ENCODE assay signal across 8 mouse cellular contexts in the genomic region with DNA sequence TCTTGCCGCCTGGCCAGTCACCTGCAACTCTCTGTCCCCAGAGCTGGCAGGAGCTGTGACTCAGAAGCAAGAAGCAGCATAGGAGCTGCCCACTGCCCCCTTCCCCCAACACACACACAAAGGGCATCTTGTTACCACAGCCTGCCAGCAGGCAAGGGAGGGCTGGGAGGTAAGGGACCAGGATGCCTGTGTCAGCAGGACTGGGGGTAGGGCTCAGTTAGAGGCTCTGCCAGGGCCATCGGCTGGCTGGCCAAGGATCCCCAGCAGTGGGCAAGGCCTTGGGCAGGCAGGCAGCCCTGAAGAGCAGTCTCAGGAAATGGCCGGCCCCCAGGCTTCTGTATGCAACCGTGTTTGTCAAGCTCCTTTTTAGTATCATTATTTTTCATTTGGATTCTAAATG.
A peak's percentile ranks its signal among the peaks of the same experiment; 100 is the strongest.
DNase-seq lines count a peak whose midpoint lies in the region; ATAC-seq and TF ChIP-seq lines count a peak whose summit lies in the region.

No protein-coding gene starts in this region.

- H3K27ac ChIP-seq in cerebellum, adult 2 months (ENCODE audit: insufficient read depth, low read length), result peak overlapping the region; percentile 88
- peak overlapping the region; percentile 48 for H3K27ac ChIP-seq in hindbrain, embryonic 16.5 days (ENCODE audit: low read depth, low read length)

- H3K4me1 ChIP-seq in cerebellum, adult 2 months (ENCODE audit: control insufficient read depth, insufficient read depth, low read length), result peaks cover 48% of the 10 kb centered on the region
- peaks cover 17% of the 10 kb centered on the region for H3K4me1 ChIP-seq in hindbrain, embryonic 16.5 days (ENCODE audit: control insufficient read depth, insufficient read depth, low read depth, low read length)

- peak; percentile 94 for ATAC-seq in hindbrain, embryonic 16.5 days

- no peaks in the 10 kb centered on the region for H3K36me3 ChIP-seq in hindbrain, embryonic 16.5 days (ENCODE audit: control insufficient read depth, insufficient read depth, low read length)

- no peak for TF ChIP-seq CTCF in cerebellum, adult 2 months (IDR thresholded peaks at IDR 0.05; ENCODE audit: borderline replicate concordance, insufficient read depth, low read depth, low read length)

- DNase-seq in embryo, embryonic 10.5 days (ENCODE audit: low spot score), result peak; percentile 25
- DNase-seq in embryo, embryonic 9.5 days (ENCODE audit: extremely low spot score), result no peak
- DNase-seq in cerebellum, adult 2 months, result peak; percentile 78 to 87
- DNase-seq in frontal cortex, postnatal 36 days (ENCODE audit: low spot score in 2 of 2), result peak; percentile 35 to 54
- peak; percentile 69 to 70 for DNase-seq in left cerebral cortex, postnatal 10 days (ENCODE audit: extremely low spot score in 1 of 2, low spot score in 2 of 2)
- DNase-seq in right cerebral cortex, adult 18-20 months, result peak; percentile 67
- DNase-seq in lung, postnatal 10 days, result no peak

- TF ChIP-seq POLR2A in cerebellum, adult 2 months (IDR thresholded peaks at IDR 0.05; ENCODE audit: borderline replicate concordance, insufficient read depth, low read length), result no peak

- intact Hi-C loops in left cerebral cortex, postnatal 10 days (cut with DNase I), result loop anchor here (5.0 to 10.0 kb wide), 2 partner anchors 49 to 193 kb away; no protein-coding TSS in a partner anchor

- no peak overlapping the region for H3K4me3 ChIP-seq in cerebellum, adult 2 months (replicated peaks; ENCODE audit: insufficient read depth, low read depth, low read length)
- no peak overlapping the region for H3K4me3 ChIP-seq in hindbrain, embryonic 16.5 days (ENCODE audit: low read length)

- no peaks in the 10 kb centered on the region for H3K9me3 ChIP-seq in hindbrain, embryonic 16.5 days (ENCODE audit: control insufficient read depth, low read length)

- no peaks in the 10 kb centered on the region for H3K27me3 ChIP-seq in cerebellum, adult 2 months (ENCODE audit: control insufficient read depth, insufficient read depth, low read length)
- no peaks in the 10 kb centered on the region for H3K27me3 ChIP-seq in hindbrain, embryonic 16.5 days (replicated peaks; ENCODE audit: control insufficient read depth, insufficient read depth, low read length)

- no peak overlapping the region for H3K4me2 ChIP-seq in hindbrain, embryonic 16.5 days (ENCODE audit: low read length)

- WGBS in cerebellum, adult 2 months, result 9% methylated on average over 4 of the region's 4 CpGs
- 38% methylated on average over 4 of the region's 4 CpGs for WGBS in hindbrain, embryonic 16.5 days

- no peak overlapping the region; the same call in 1 of the 2 replicates for H3K9ac ChIP-seq in hindbrain, embryonic 16.5 days (ENCODE audit: low read depth, low read length)

Comparison
In these comparisons a context has a peak if more than half of its experiments do, and no peak if none do; other contexts are left out.
1. DNase-seq: peak in embryo, embryonic 10.5 days (single experiment), cerebellum, adult 2 months (2 of 2), frontal cortex, postnatal 36 days (2 of 2), left cerebral cortex, postnatal 10 days (2 of 2) and right cerebral cortex, adult 18-20 months (single experiment); none in embryo, embryonic 9.5 days (single experiment) and lung, postnatal 10 days (single experiment).